Mouse (Mus musculus): ENCODE results near the gene Olfr507.
"Not testable (repeated sequence)": the region's sequence is repeated elsewhere in the genome, so short reads cannot be mapped to it uniquely, and the experiment has no call there.

Gene Olfr507

DNA sequence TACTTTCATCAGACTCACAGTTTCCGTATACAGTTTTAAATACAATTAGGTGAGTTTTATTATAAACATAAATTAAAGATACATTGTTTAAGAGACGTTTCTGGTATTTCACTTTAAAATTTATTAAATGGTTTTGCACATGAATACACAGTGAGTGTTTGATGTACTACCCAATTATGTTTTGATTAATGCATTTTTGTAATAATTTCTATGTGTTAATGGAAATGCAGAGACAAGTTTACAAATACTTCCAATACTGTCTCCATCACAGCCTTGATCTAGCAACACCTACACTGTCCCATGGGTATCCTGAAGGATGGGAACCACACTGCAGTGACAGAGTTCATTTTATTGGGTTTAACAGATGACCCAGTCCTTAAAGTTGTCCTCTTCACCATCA, at the start of gene Olfr507:
Gene Olfr507 (plus strand): TSS at position 301 of the 400 bp plus-strand sequence.
- no peak for DNase-seq

DNA sequence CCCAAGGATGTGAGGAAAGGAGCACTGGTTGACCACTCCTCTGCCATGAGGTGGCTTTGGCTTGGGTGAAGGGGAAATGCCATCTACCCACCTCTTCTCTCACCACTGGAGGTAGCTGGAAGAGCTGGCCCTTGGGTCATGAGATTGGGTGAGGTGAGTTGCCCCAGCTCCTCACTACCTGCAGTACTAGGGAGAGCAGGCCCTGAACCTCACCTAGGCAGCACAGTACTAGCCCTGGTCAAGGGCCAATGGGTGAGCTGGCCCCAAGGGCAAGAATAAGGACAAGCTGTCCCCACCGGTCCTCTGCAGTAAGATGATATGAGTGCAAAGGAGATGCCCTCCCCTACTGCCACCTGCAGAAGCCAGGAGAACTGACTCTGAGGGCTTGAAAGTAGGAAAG, 31.8 kb upstream of the Olfr507 start:
- DNase-seq, result no peak

GRCm38 (mm10) chr7:108601916-108602315, 19.7 kb upstream of the Olfr507 start:
- DNase-seq, result not testable (repeated sequence)

DNA sequence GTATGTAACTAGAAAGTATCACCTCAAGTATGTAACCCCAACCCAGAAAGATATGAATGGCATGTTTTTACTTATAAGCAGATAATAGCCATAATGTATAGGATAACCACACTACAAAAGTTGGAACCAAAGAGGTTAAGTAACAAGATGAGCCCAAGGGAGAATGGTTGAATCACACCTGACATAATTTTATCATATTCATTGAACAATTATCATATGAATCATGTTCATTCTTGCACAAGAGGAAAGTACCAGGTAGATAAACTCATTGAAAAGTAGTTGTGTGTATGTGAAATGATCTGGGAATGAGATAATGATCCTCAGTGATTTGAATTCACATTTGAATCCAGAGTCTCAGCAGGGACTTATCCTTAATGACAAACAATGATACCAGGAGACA, 11.1 kb upstream of the Olfr507 start, which contains the start of gene Olfr506:
Gene Olfr506 (plus strand): TSS at position 301 of the 400 bp plus-strand sequence.
- no peak for DNase-seq

DNA sequence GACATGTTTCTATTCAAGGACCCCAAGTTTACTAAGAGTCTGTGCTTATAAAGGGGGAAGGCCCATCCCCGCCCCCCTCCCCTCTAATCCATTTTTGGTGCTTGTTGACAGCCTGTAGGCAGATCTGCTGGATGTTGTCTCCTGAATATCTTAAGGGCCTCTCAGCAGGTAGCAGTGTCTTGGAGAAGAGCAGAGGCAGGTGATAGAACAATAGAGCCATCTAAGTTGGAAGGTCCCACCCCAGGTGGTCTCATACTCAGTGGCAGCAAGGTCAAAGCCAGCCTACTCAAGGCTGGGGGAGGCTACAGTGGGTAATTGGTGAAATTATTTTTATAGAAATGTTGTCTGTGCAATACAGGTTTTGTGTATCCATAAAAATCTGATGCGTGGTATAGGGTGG, 7.5 kb upstream of the Olfr507 start:
- no peak for DNase-seq

- not testable (repeated sequence) for DNase-seq
Measured at GRCm38 (mm10) chr7:108616781-108617180, 4.8 kb upstream of the Olfr507 start.

DNA sequence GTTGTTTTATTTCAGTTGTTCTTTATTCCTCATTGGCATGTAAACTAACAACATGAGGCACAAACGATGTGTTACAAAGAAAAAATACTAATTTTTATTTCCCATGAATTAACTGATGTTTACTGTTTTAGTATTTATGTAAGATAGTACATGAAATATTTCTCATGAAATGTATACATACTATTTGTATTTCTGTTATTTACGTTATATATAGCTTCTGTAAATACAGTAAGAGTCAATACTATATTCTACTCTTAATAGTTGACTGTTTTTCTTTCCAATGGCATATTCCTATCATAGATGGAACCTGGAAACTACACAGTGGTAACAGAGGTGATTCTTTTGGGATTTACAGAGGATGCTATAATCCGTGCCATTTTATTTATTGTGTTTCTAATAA, 8.1 kb downstream of the Olfr507 start, which contains the start of gene Olfr508:
Gene Olfr508 (plus strand): TSS at position 301 of the 400 bp plus-strand sequence.
- DNase-seq, result no peak

DNA sequence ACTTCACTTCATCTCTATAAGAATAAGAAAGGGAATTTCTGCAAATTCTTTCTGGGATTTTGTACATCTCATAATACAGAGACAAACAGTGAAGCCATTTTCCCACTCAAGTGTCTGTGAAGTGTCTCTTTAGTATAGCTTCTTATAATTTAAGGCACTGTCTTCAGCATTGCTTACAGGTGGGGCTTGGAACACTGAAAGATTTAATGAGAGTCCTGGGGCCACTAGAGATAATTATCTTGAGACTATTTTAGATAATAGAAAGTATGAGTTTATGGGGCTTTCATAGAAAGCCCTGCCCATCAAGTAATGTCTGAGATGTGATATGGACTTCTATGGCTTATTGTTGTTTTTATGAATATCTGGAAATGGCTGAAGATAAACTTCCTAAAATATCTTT, 30.2 kb downstream of the Olfr507 start, which contains the start of gene Olfr509:
Gene Olfr509 (minus strand): TSS at position 101 of the 400 bp plus-strand sequence.
- DNase-seq, result no peak

DNA sequence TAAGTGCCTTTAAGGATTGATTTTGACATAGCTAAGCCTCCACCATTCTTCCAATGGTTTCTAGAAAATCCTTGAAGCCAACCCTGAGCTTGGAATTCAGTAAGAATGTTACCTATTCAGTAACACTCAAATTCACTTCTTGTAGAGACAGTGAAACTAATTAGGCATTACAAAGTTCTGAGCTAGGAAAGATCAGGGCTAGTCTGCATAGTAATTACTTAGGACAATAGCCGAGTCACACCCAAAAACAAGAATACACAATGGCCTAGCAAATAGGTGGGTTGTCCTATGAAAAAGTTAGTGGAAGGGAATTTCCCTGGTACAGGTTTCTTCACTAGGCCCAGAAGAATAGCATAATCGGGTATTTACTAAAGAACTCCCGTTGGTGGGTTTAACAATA, 40.8 kb downstream of the Olfr507 start:
- DNase-seq, result no peak

DNA sequence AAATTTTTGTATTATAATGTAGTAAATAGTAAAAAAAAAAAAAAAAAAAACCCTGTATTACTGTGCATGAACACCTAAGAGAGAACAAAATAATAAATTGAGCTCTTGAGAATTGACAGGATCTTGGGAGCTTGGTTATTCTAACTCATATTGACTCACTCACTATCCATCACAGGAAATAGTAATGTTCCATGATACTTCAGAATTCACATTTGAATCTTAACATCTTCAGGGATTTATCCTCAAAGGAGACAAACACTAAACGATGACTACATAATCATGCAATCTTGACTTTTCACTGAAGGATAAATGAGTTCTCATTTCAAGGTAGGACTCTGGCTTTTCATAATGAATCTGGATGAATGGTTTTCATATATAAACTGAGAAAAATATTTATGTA, 44.5 kb downstream of the Olfr507 start, which contains the start of gene Olfr510:
Gene Olfr510 (plus strand): TSS at position 301 of the 400 bp plus-strand sequence.
- DNase-seq, result no peak

- no peak for DNase-seq
Measured at GRCm38 (mm10) chr7:108671058-108671457, 49.4 kb downstream of the Olfr507 start.

Measured in cerebellum, postnatal 25 days (tissue).